Mouse (Mus musculus) liver, embryonic 16.5 days (tissue): ENCODE data around the gene Olfr533. TPM values are rescaled to one million over a fixed set of nuclear protein-coding genes. Genes with fewer than 3 reads are reported as not detected.
"Not testable (repeated sequence)": the region's sequence is repeated elsewhere in the genome, so short reads cannot be mapped to it uniquely, and the experiment has no call there.

Experiments used
- ATAC-seq: fragments of 200-750 bp; cut with Nextera tagmentation; 2 replicates; pipeline ENCODE4 v1.8.0; 2017; ENCODE audit warnings: low read depth, mild to moderate bottlenecking, moderate number of reproducible peaks, moderate library complexity
- H3K27ac ChIP-seq: fragments of 300-500 bp; sonication (generic); 2 replicates; pipeline ENCODE4 v1.5.1; 2014; ENCODE audit warnings: mild to moderate bottlenecking, low read length
- H3K27me3 ChIP-seq: fragments of 300-500 bp; sonication (generic); 2 replicates; pipeline ENCODE4 v1.6.1; 2014; ENCODE audit warnings: low read depth, low read length, mixed read lengths; ENCODE audit not compliant: control insufficient read depth, insufficient read depth
- H3K36me3 ChIP-seq: fragments of 300-500 bp; sonication (generic); 2 replicates; pipeline ENCODE4 v1.6.1; 2014; ENCODE audit warnings: mild to moderate bottlenecking; ENCODE audit not compliant: control insufficient read depth, insufficient read depth
- H3K4me1 ChIP-seq: fragments of 300-500 bp; sonication (generic); 2 replicates; pipeline ENCODE4 v1.6.1; 2014; ENCODE audit warnings: low read depth, low read length, mixed read lengths; ENCODE audit not compliant: control insufficient read depth
- H3K4me2 ChIP-seq: fragments of 300-500 bp; sonication (generic); 2 replicates; pipeline ENCODE4 v1.6.1; 2014; ENCODE audit warnings: low read depth, low read length, mixed read lengths
- H3K4me3 ChIP-seq: fragments of 300-500 bp; sonication (generic); 2 replicates; pipeline ENCODE4 v1.5.1; 2014; ENCODE audit warnings: low read depth, mild to moderate bottlenecking, low read length
- H3K9ac ChIP-seq: fragments of 300-500 bp; sonication (generic); 2 replicates; pipeline ENCODE4 v1.6.1; 2014; ENCODE audit warnings: low read depth, low read length
- H3K9me3 ChIP-seq: fragments of 300-500 bp; sonication (generic); replicated peaks from 2 replicates; pipeline ENCODE4 v1.6.1; 2016; ENCODE audit warnings: low read length; ENCODE audit not compliant: control insufficient read depth
- WGBS: fragments of 180-500 bp; shearing (Covaris S2); extraction: QIAGEN DNeasy Blood & Tissue Kit; methylation state at CpG from one replicate; pipeline ENCODE4 v1.1.7; 2014; ENCODE audit not compliant: insufficient replicate concordance; 5-methylcytosine and 5-hydroxymethylcytosine counted together
- polyA plus RNA-seq: library from polyadenylated mRNA; unstranded; fragments of >200 nt; fragmentation: Nextera tagmentation; extraction: Ambion mirVana; gene quantifications from 2 replicates; pipeline ENCODE4 v1.2.1, GENCODE M21; 2015

Olfr533 gene
- polyA plus RNA-seq, 1 experiment from 2014 or later, result not detected

DNA sequence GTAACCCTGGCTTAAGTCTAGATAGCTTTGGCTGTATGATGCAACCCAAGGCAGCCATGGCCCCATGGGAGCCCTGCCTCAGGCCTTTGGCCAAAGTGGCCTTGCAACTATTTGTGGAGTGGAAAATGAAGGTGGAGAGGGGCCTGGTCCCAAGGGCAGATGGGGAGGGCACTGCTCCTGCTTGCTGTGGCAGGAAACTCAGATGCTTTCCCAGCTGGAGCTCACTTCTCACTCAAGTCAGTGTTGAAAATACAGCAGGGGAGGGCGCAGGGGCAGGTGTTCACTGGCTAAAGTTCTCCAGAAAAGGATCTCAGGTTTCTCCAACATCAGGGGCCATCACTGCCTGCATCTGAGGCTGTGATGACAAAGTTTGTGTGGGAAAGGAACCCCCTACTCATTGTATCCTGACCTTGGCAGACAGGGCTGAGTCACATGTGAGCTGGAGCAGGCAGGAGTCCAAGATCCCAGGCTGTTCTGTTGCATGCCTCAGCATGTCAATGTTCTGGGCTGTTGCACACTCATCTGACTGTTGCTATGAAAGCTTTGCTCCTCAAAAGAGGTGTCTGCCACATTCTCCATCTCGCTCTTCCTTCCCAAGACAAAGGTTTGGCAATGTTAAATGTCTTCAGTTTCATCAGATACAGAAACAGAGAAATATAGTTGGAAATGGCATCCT, 44.3 kb downstream of the Olfr533 start, which contains the start of gene Olfr536:
Olfr536 (minus strand) TSS at position 51 of the 676 bp plus-strand sequence.
- H3K4me2 ChIP-seq, H3K27me3 ChIP-seq, H3K4me1 ChIP-seq, ATAC-seq, H3K4me3 ChIP-seq, H3K9me3 ChIP-seq, H3K27ac ChIP-seq, H3K36me3 ChIP-seq, H3K9ac ChIP-seq: not testable (repeated sequence)
- 54% methylated on average over 2 of the region's 2 CpGs for WGBS

Other genes starting within 250 kb of the Olfr533 start
- 0.05 and 0.06 TPM in 2 replicates for gene Cd163l1, start 245.1 kb upstream of the Olfr533 start, polyA plus RNA-seq
- gene 5830411N06Rik, start 216.1 kb upstream of the Olfr533 start, polyA plus RNA-seq, result not detected in 2 replicates
- gene Olfr525, start 142.5 kb upstream of the Olfr533 start, polyA plus RNA-seq, result not detected in 2 replicates
- not detected in 2 replicates for gene Olfr527, start 129.4 kb upstream of the Olfr533 start, polyA plus RNA-seq
- gene Olfr60, start 101.7 kb upstream of the Olfr533 start, polyA plus RNA-seq, result not detected in 2 replicates
- not detected in 2 replicates for gene Olfr530, start 87.0 kb upstream of the Olfr533 start, polyA plus RNA-seq
- not detected in 2 replicates for gene Olfr531, start 60.5 kb upstream of the Olfr533 start, polyA plus RNA-seq
- not detected in 2 replicates for gene Olfr532, start 41.7 kb upstream of the Olfr533 start, polyA plus RNA-seq
- not detected in 2 replicates for gene Olfr535, start 20.8 kb downstream of the Olfr533 start, polyA plus RNA-seq
- not detected in 2 replicates for gene Olfr536, start 44.0 kb downstream of the Olfr533 start, polyA plus RNA-seq
- gene Olfr538, start 104.5 kb downstream of the Olfr533 start, polyA plus RNA-seq, result not detected in 2 replicates
- gene Olfr46, start 137.9 kb downstream of the Olfr533 start, polyA plus RNA-seq, result not detected in 2 replicates
- not detected in 2 replicates for gene Olfr61, start 165.6 kb downstream of the Olfr533 start, polyA plus RNA-seq
- gene Olfr53, start 183.1 kb downstream of the Olfr533 start, polyA plus RNA-seq, result not detected in 2 replicates
- gene Olfr539, start 196.6 kb downstream of the Olfr533 start, polyA plus RNA-seq, result not detected in 2 replicates
- gene Olfr45, start 218.6 kb downstream of the Olfr533 start, polyA plus RNA-seq, result not detected in 2 replicates
- gene Olfr541, start 233.9 kb downstream of the Olfr533 start, polyA plus RNA-seq, result not detected in 2 replicates